Mouse (Mus musculus) monocyte, adult 5-6 weeks (primary cell): ENCODE measurements around the gene Ccnj. TPM values are rescaled to one million over a fixed set of nuclear protein-coding genes. Genes with fewer than 3 reads are reported as not detected.
A peak's percentile ranks its signal among the peaks of the same experiment; 100 is the strongest.

Experiments used
- ATAC-seq: fragments of 153-309, 156-312 bp; replicated peaks from 2 replicates; pipeline ENCODE4 v1.8.0; 2017; ENCODE audit warnings: mild to moderate bottlenecking; ENCODE audit not compliant: low TSS enrichment, insufficient number of reproducible peaks, severe bottlenecking, poor library complexity, low FRiP score
- total RNA-seq: library from RNA; stranded (forward); fragments of 200-1000, 200-491, 200-594 nt; gene quantifications from 3 replicates; pipeline ENCODE4 v1.2.3, GENCODE M21; 2017

The Ccnj gene
- total RNA-seq, 1 experiment from 2014 or later: 4.9 TPM

- no peak for ATAC-seq
These were observed 7.1 kb downstream of the Ccnj start for GRCm38 (mm10) chr19:40838205-40838604.

- no peak for ATAC-seq
These were observed 9.2 kb downstream of the Ccnj start for GRCm38 (mm10) chr19:40840303-40840702.

- ATAC-seq: no peak
These were observed 10.0 kb downstream of the Ccnj start for GRCm38 (mm10) chr19:40841083-40841482.

- no peak for ATAC-seq
These were observed 10.5 kb downstream of the Ccnj start for GRCm38 (mm10) chr19:40841593-40841992.

- no peak for ATAC-seq
These were observed 13.7 kb downstream of the Ccnj start for GRCm38 (mm10) chr19:40844731-40845130.

GRCm38 (mm10) chr19:40849391-40849790 is 18.3 kb downstream of the Ccnj start:
- ATAC-seq: no peak

GRCm38 (mm10) chr19:40859555-40859954 is 28.5 kb downstream of the Ccnj start:
- ATAC-seq: no peak

GRCm38 (mm10) chr19:40868284-40868683 is 37.2 kb downstream of the Ccnj start:
- no peak for ATAC-seq

- no peak for ATAC-seq
These were observed 38.5 kb downstream of the Ccnj start for GRCm38 (mm10) chr19:40869425-40870105.

- ATAC-seq: peak; percentile 98
These were observed 42.0 kb downstream of the Ccnj start for GRCm38 (mm10) chr19:40872955-40873665.

- no peak for ATAC-seq
These were observed 50.6 kb downstream of the Ccnj start for GRCm38 (mm10) chr19:40881700-40882099.

- no peak for ATAC-seq
These were observed 57.8 kb downstream of the Ccnj start for GRCm38 (mm10) chr19:40888887-40889286.

GRCm38 (mm10) chr19:40894071-40894506 is 63.0 kb downstream of the Ccnj start:
- no peak; the same call in 1 of the 2 replicates for ATAC-seq

- peak; percentile 86 for ATAC-seq
These were observed 63.7 kb downstream of the Ccnj start, which contains the start of gene Zfp518a for GRCm38 (mm10) chr19:40894519-40895392. Zfp518a (plus strand) TSS chr19:40894705.

- no peak for ATAC-seq
These were observed 64.3 kb downstream of the Ccnj start for GRCm38 (mm10) chr19:40895393-40895703.

Other genes starting within 250 kb of the Ccnj start
- 14.1 to 26.9 TPM (median 21.1 TPM) in 3 replicates for gene Aldh18a1, start 242.8 kb upstream of the Ccnj start, total RNA-seq
- 1.8 to 11.2 TPM (median 4.2 TPM) in 3 replicates for gene Tctn3, start 219.0 kb upstream of the Ccnj start, total RNA-seq
- 54.4 to 130 TPM (median 68.2 TPM) in 3 replicates for gene Entpd1, start 218.9 kb upstream of the Ccnj start, total RNA-seq
- 0.53 to 3.2 TPM in 2 of 3 replicates, not detected in the other for gene Cc2d2b, start 82.5 kb upstream of the Ccnj start, total RNA-seq
- gene Zfp518a, start 63.4 kb downstream of the Ccnj start, total RNA-seq: 22.6 to 29.1 TPM (median 24.2 TPM) in 3 replicates
- 16.3 to 25.3 TPM (median 17.2 TPM) in 3 replicates for gene Blnk, start 163.3 kb downstream of the Ccnj start, total RNA-seq
- gene Dntt, start 198.0 kb downstream of the Ccnj start, total RNA-seq: 0.39 TPM in 1 of 3 replicates, not detected in the others
- not detected in 3 replicates for gene Opalin, start 245.8 kb downstream of the Ccnj start, total RNA-seq